ENCODE assay signal across 10 mouse cellular contexts in genomic region chr4:133176761-133177403, GRCm38 (mm10). TPM values are rescaled to one million over a fixed set of nuclear protein-coding genes. Genes with fewer than 3 reads are reported as not detected.
DNase-seq lines count a peak whose midpoint lies in the region; ATAC-seq and TF ChIP-seq lines count a peak whose summit lies in the region.
"Had no signal": no experiment of that assay in that cellular context is flagged by ENCODE, and none has a peak within 500 bp of the region (broad histone marks: within the 10 kb centered on the region; RNA-seq: fewer than 3 reads in every experiment).

No protein-coding gene starts in this region.

- H3K4me2 ChIP-seq in stomach, embryonic 16.5 days (ENCODE audit: low read depth, low read length), result no peak overlapping the region

- no peaks in the 10 kb centered on the region for H3K9me3 ChIP-seq in limb, embryonic 10.5 days (replicated peaks)
- H3K9me3 ChIP-seq in stomach, embryonic 16.5 days (replicated peaks; ENCODE audit: control insufficient read depth, low read length), result no peaks in the 10 kb centered on the region

- H3K9ac ChIP-seq in stomach, embryonic 16.5 days (ENCODE audit: low read length), result no peak overlapping the region

- intact Hi-C loops in gastrocnemius, adult 2 months (cut with DNase I), result no loop called here

- no peaks in the 10 kb centered on the region for H3K27me3 ChIP-seq in limb, embryonic 10.5 days (ENCODE audit: low read depth, poor library complexity, severe bottlenecking)
- H3K27me3 ChIP-seq in stomach, embryonic 16.5 days (ENCODE audit: control insufficient read depth, insufficient read depth, low read length), result no peaks in the 10 kb centered on the region

- no peak for ATAC-seq in stomach, embryonic 16.5 days (ENCODE audit: insufficient read depth, low FRiP score)

- H3K4me3 ChIP-seq in gastrocnemius, adult 2 months, result peak overlapping the region; percentile 37
- no peak overlapping the region for H3K4me3 ChIP-seq in limb, embryonic 10.5 days
- H3K4me3 ChIP-seq in stomach, embryonic 16.5 days (replicated peaks; ENCODE audit: low read length), result no peak overlapping the region

- H3K27ac ChIP-seq in gastrocnemius, adult 2 months, result peak overlapping the region; percentile 81
- H3K27ac ChIP-seq in limb, embryonic 10.5 days, result peak overlapping the region; percentile 66; the same call in 1 of the 2 replicates
- peak overlapping the region; percentile 65; the same call in 1 of the 2 replicates for H3K27ac ChIP-seq in stomach, embryonic 16.5 days (ENCODE audit: low read length)

- no peak for DNase-seq in gastrocnemius, adult 2 months
- DNase-seq in gastrocnemius, postnatal 25 days, result no peak
- DNase-seq in right cerebral cortex, postnatal 14 days, result peak; percentile 30
- no peak for DNase-seq in right cerebral cortex, postnatal 4 days
- DNase-seq in limb, embryonic 10.5 days (ENCODE audit: low spot score), result no peak
- no peak for DNase-seq in gastrocnemius, adult 8-10 months (ENCODE audit: low spot score in 2 of 2)
- no peak for DNase-seq in thymus, postnatal 4 days
- DNase-seq: lung, postnatal 36 days had no signal

- TF ChIP-seq CTCF in gastrocnemius, adult 2 months (IDR thresholded peaks at IDR 0.05), result no peak

- 80% methylated on average over 18 of the region's 18 CpGs for WGBS in limb, embryonic 10.5 days
- WGBS in stomach, embryonic 16.5 days, result 76% methylated on average over 18 of the region's 18 CpGs

- peaks cover 50% of the 10 kb centered on the region for H3K36me3 ChIP-seq in limb, embryonic 10.5 days
- H3K36me3 ChIP-seq in stomach, embryonic 16.5 days (ENCODE audit: control insufficient read depth, insufficient read depth, low read length), result peaks cover 3% of the 10 kb centered on the region

- H3K4me1 ChIP-seq in limb, embryonic 10.5 days, result peaks cover 27% of the 10 kb centered on the region
- peaks cover 41% of the 10 kb centered on the region for H3K4me1 ChIP-seq in stomach, embryonic 16.5 days (ENCODE audit: control insufficient read depth, insufficient read depth, low read length)

RNA-seq across cellular contexts. Expression of gene Cd164l2, which starts 35.0 kb away (rescaled TPM):
- under 1 TPM in 1 of 2 experiments, not detected in 1; 0.26 TPM for total RNA-seq in gastrocnemius, adult 2 months (2021)
- not detected for total RNA-seq in gastrocnemius, postnatal 25 days (2021)
- polyA plus RNA-seq in limb, embryonic 10.5 days (2016; fragmentation: Nextera tagmentation; extraction: Ambion mirVana), result 3.1 and 4.1 TPM in 2 replicates
- 9.2 and 9.5 TPM in 2 replicates for polyA plus RNA-seq in stomach, embryonic 16.5 days (2015; fragmentation: Nextera tagmentation; extraction: Ambion mirVana)
- total RNA-seq in gastrocnemius, adult 8-10 months (2022), result under 1 TPM in 1 of 4 experiments, not detected in 3; 0.59 TPM
- total RNA-seq: hematopoietic stem cell, adult 5-6 weeks had no signal

RNA-seq across cellular contexts. Expression of gene Gpr3, which starts 35.5 kb away (rescaled TPM):
- total RNA-seq in gastrocnemius, adult 2 months (2021), result not detected
- not detected for total RNA-seq in gastrocnemius, postnatal 25 days (2021)
- polyA plus RNA-seq in limb, embryonic 10.5 days (2016; fragmentation: Nextera tagmentation; extraction: Ambion mirVana), result 0.51 and 0.72 TPM in 2 replicates
- polyA plus RNA-seq in stomach, embryonic 16.5 days (2015; fragmentation: Nextera tagmentation; extraction: Ambion mirVana), result 0.12 TPM in 1 of 2 replicates, not detected in the other
- total RNA-seq in gastrocnemius, adult 8-10 months (2022), result not detected

RNA-seq across cellular contexts. Expression of gene Wasf2, which starts 46.6 kb away (rescaled TPM):
- total RNA-seq in gastrocnemius, adult 2 months (2021), result 10 to 100 TPM; 34.9 to 35.6 TPM
- total RNA-seq in gastrocnemius, postnatal 25 days (2021), result 10 to 100 TPM; 33.8 to 39.7 TPM
- polyA plus RNA-seq in limb, embryonic 10.5 days (2016; fragmentation: Nextera tagmentation; extraction: Ambion mirVana), result 62.9 and 73.7 TPM in 2 replicates
- 84.3 and 98.6 TPM in 2 replicates for polyA plus RNA-seq in stomach, embryonic 16.5 days (2015; fragmentation: Nextera tagmentation; extraction: Ambion mirVana)
- 10 to 100 TPM; 18.8 to 27.9 (median 27.3) TPM for total RNA-seq in gastrocnemius, adult 8-10 months (2022)
